In the genomic region with DNA sequence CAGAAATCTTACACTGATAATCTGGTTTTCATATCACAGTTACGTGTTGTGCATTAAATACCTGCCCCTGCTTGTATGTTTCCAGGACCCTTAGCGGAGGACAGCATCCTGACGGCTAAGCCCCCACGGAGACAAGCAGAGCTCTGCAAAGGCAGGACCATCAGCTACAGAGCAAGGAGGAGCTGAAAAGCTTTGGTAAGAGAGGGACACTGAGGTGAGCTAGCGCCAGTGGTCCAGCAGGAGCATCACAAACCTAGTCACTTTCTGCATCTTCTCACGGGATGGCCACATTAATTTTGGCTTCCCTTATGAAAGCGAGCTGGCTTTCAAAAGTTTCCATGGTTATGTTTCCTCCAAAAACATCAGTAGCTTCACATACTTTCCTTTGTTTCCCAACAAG, we compare ENCODE assay signal across 8 mouse cellular contexts. TPM values are rescaled to one million over a fixed set of nuclear protein-coding genes. Genes with fewer than 3 reads are reported as not detected.
DNase-seq lines count a peak whose midpoint lies in the region; ATAC-seq lines count a peak whose summit lies in the region.

No protein-coding gene starts in this region.

- peaks cover 7% of the 10 kb centered on the region; the same call in 1 of the 2 replicates for H3K4me1 ChIP-seq in kidney, embryonic 16.5 days (ENCODE audit: insufficient read depth, low read length)
- H3K4me1 ChIP-seq in embryonic facial prominence, embryonic 15.5 days = peaks cover 7% of the 10 kb centered on the region; the same call in 1 of the 2 replicates
- H3K4me1 ChIP-seq in limb, embryonic 11.5 days (ENCODE audit: control insufficient read depth, insufficient read depth, low read length) = no peaks in the 10 kb centered on the region
- 0 out of 2 replicates have a peak, but pooled peaks cover 3% of the 10 kb centered on the region for H3K4me1 ChIP-seq in neural tube, embryonic 14.5 days (ENCODE audit: control insufficient read depth, insufficient read depth, low read length)

- no peaks in the 10 kb centered on the region for H3K36me3 ChIP-seq in kidney, embryonic 16.5 days (ENCODE audit: insufficient read depth, low read length)
- H3K36me3 ChIP-seq in embryonic facial prominence, embryonic 15.5 days = no peaks in the 10 kb centered on the region
- H3K36me3 ChIP-seq in limb, embryonic 11.5 days (ENCODE audit: control insufficient read depth, insufficient read depth, low read length) = no peaks in the 10 kb centered on the region
- no peaks in the 10 kb centered on the region for H3K36me3 ChIP-seq in neural tube, embryonic 14.5 days (ENCODE audit: control insufficient read depth, insufficient read depth, low read length)

- peak overlapping the region; percentile 61 for H3K4me2 ChIP-seq in kidney, embryonic 16.5 days (replicated peaks; ENCODE audit: low read depth, low read length)
- H3K4me2 ChIP-seq in embryonic facial prominence, embryonic 15.5 days (replicated peaks) = peak overlapping the region; percentile 81
- H3K4me2 ChIP-seq in limb, embryonic 11.5 days (ENCODE audit: low read depth, severe bottlenecking) = peak overlapping the region; percentile 72
- H3K4me2 ChIP-seq in neural tube, embryonic 14.5 days (ENCODE audit: low read depth, low read length) = peak overlapping the region; percentile 54

- WGBS in kidney, embryonic 16.5 days = 3% methylated on average over 7 of the region's 7 CpGs
- 3% methylated on average over 7 of the region's 7 CpGs for WGBS in embryonic facial prominence, embryonic 15.5 days
- WGBS in limb, embryonic 11.5 days = 4% methylated on average over 7 of the region's 7 CpGs
- WGBS in neural tube, embryonic 14.5 days = 2% methylated on average over 7 of the region's 7 CpGs

- peak; percentile 58 for ATAC-seq in kidney, embryonic 16.5 days (ENCODE audit: low FRiP score, low TSS enrichment)
- no peak for ATAC-seq in embryonic facial prominence, embryonic 15.5 days (ENCODE audit: insufficient number of reproducible peaks, low FRiP score, low TSS enrichment, low read depth)
- 0 out of 2 replicates have a peak, but pooled peaks have one; percentile 33 for ATAC-seq in limb, embryonic 11.5 days (ENCODE audit: insufficient number of reproducible peaks, low FRiP score, low TSS enrichment, low read depth)
- ATAC-seq in neural tube, embryonic 14.5 days (ENCODE audit: low read depth) = peak; percentile 70

- no peaks in the 10 kb centered on the region for H3K27me3 ChIP-seq in kidney, embryonic 16.5 days (ENCODE audit: insufficient read depth, low read length)
- no peaks in the 10 kb centered on the region for H3K27me3 ChIP-seq in embryonic facial prominence, embryonic 15.5 days
- no peaks in the 10 kb centered on the region for H3K27me3 ChIP-seq in limb, embryonic 11.5 days (ENCODE audit: control insufficient read depth, insufficient read depth, low read length)
- H3K27me3 ChIP-seq in neural tube, embryonic 14.5 days (ENCODE audit: control insufficient read depth, insufficient read depth, low read length) = no peaks in the 10 kb centered on the region

- no peak for DNase-seq in kidney, postnatal 25 days
- peak; percentile 39 for DNase-seq in limb, embryonic 11.5 days (ENCODE audit: low spot score)
- no peak for DNase-seq in adipocyte (ENCODE audit: low spot score)
- no peak for DNase-seq in right cerebral cortex, adult 2 months (ENCODE audit: low spot score in 2 of 2)
- no peak for DNase-seq in frontal cortex, postnatal 10 days (ENCODE audit: low spot score in 2 of 2)

- no peaks in the 10 kb centered on the region; the same call in 1 of the 2 replicates for H3K9me3 ChIP-seq in kidney, embryonic 16.5 days (ENCODE audit: low read length)
- H3K9me3 ChIP-seq in embryonic facial prominence, embryonic 15.5 days (replicated peaks) = peaks cover 4% of the 10 kb centered on the region; the same call in 1 of the 2 replicates
- no peaks in the 10 kb centered on the region for H3K9me3 ChIP-seq in limb, embryonic 11.5 days (ENCODE audit: control insufficient read depth, low read length)
- H3K9me3 ChIP-seq in neural tube, embryonic 14.5 days (ENCODE audit: control insufficient read depth, low read length) = no peaks in the 10 kb centered on the region

- H3K9ac ChIP-seq in kidney, embryonic 16.5 days (replicated peaks; ENCODE audit: low read length) = peak overlapping the region; percentile 42; the same call in 1 of the 2 replicates
- H3K9ac ChIP-seq in embryonic facial prominence, embryonic 15.5 days = no peak overlapping the region
- 0 out of 2 replicates have a peak overlapping the region, but pooled peaks have one; percentile 43 for H3K9ac ChIP-seq in limb, embryonic 11.5 days (ENCODE audit: low read length)
- H3K9ac ChIP-seq in neural tube, embryonic 14.5 days (replicated peaks; ENCODE audit: low read depth, low read length) = peak overlapping the region; percentile 41

- H3K4me3 ChIP-seq in kidney, embryonic 16.5 days (ENCODE audit: low read length) = peak overlapping the region; percentile 37
- peak overlapping the region; percentile 44 for H3K4me3 ChIP-seq in embryonic facial prominence, embryonic 15.5 days (replicated peaks)
- peak overlapping the region; percentile 29 for H3K4me3 ChIP-seq in limb, embryonic 11.5 days (ENCODE audit: low read depth, low read length)
- H3K4me3 ChIP-seq in neural tube, embryonic 14.5 days (ENCODE audit: low read depth, low read length) = peak overlapping the region; percentile 37

- H3K27ac ChIP-seq in kidney, embryonic 16.5 days (ENCODE audit: low read length) = no peak overlapping the region
- no peak overlapping the region for H3K27ac ChIP-seq in embryonic facial prominence, embryonic 15.5 days (replicated peaks)
- no peak overlapping the region for H3K27ac ChIP-seq in limb, embryonic 11.5 days (replicated peaks; ENCODE audit: low read depth, low read length)
- H3K27ac ChIP-seq in neural tube, embryonic 14.5 days (ENCODE audit: low read depth, low read length) = no peak overlapping the region

RNA-seq across cellular contexts. Expression of a gene that starts 1.7 kb away (rescaled TPM):
- polyA plus RNA-seq in kidney, embryonic 16.5 days (2015; fragmentation: Nextera tagmentation; extraction: Ambion mirVana) = 1.8 TPM in 2 replicates
- 9.7 and 16.3 TPM in 2 replicates for polyA plus RNA-seq in embryonic facial prominence, embryonic 15.5 days (2015; fragmentation: Nextera tagmentation; extraction: Ambion mirVana)
- polyA plus RNA-seq in limb, embryonic 11.5 days (2014; fragmentation: Nextera tagmentation; extraction: Ambion mirVana) = 0.38 and 0.45 TPM in 2 replicates
- polyA plus RNA-seq in neural tube, embryonic 14.5 days (2014; fragmentation: Nextera tagmentation; extraction: Ambion mirVana) = 18.3 and 18.7 TPM in 2 replicates

RNA-seq across cellular contexts. Expression of a gene that starts 33.0 kb away (rescaled TPM):
- polyA plus RNA-seq in kidney, embryonic 16.5 days (2015; fragmentation: Nextera tagmentation; extraction: Ambion mirVana) = 1.4 and 1.6 TPM in 2 replicates
- polyA plus RNA-seq in embryonic facial prominence, embryonic 15.5 days (2015; fragmentation: Nextera tagmentation; extraction: Ambion mirVana) = 1.0 and 1.1 TPM in 2 replicates
- polyA plus RNA-seq in limb, embryonic 11.5 days (2014; fragmentation: Nextera tagmentation; extraction: Ambion mirVana) = not detected in 2 replicates
- 0.46 TPM in 1 of 2 replicates, not detected in the other for polyA plus RNA-seq in neural tube, embryonic 14.5 days (2014; fragmentation: Nextera tagmentation; extraction: Ambion mirVana)

RNA-seq across cellular contexts. Expression of a gene that starts 37.4 kb away (rescaled TPM):
- polyA plus RNA-seq in kidney, embryonic 16.5 days (2015; fragmentation: Nextera tagmentation; extraction: Ambion mirVana) = 30.8 and 31.7 TPM in 2 replicates
- polyA plus RNA-seq in embryonic facial prominence, embryonic 15.5 days (2015; fragmentation: Nextera tagmentation; extraction: Ambion mirVana) = 31.8 and 40.3 TPM in 2 replicates
- polyA plus RNA-seq in limb, embryonic 11.5 days (2014; fragmentation: Nextera tagmentation; extraction: Ambion mirVana) = 22.5 and 23.4 TPM in 2 replicates
- 17.6 and 20.2 TPM in 2 replicates for polyA plus RNA-seq in neural tube, embryonic 14.5 days (2014; fragmentation: Nextera tagmentation; extraction: Ambion mirVana)

RNA-seq across cellular contexts. Expression of a gene that starts 51.4 kb away (rescaled TPM):
- not detected in 2 replicates for polyA plus RNA-seq in kidney, embryonic 16.5 days (2015; fragmentation: Nextera tagmentation; extraction: Ambion mirVana)
- polyA plus RNA-seq in embryonic facial prominence, embryonic 15.5 days (2015; fragmentation: Nextera tagmentation; extraction: Ambion mirVana) = not detected in 2 replicates
- not detected in 2 replicates for polyA plus RNA-seq in limb, embryonic 11.5 days (2014; fragmentation: Nextera tagmentation; extraction: Ambion mirVana)
- polyA plus RNA-seq in neural tube, embryonic 14.5 days (2014; fragmentation: Nextera tagmentation; extraction: Ambion mirVana) = 0.12 TPM in 1 of 2 replicates, not detected in the other

RNA-seq across cellular contexts. Expression of a gene that starts 52.9 kb away (rescaled TPM):
- 0.67 and 0.77 TPM in 2 replicates for polyA plus RNA-seq in kidney, embryonic 16.5 days (2015; fragmentation: Nextera tagmentation; extraction: Ambion mirVana)
- 0.56 and 0.60 TPM in 2 replicates for polyA plus RNA-seq in embryonic facial prominence, embryonic 15.5 days (2015; fragmentation: Nextera tagmentation; extraction: Ambion mirVana)
- polyA plus RNA-seq in limb, embryonic 11.5 days (2014; fragmentation: Nextera tagmentation; extraction: Ambion mirVana) = 0.29 and 0.33 TPM in 2 replicates
- 17.1 and 18.4 TPM in 2 replicates for polyA plus RNA-seq in neural tube, embryonic 14.5 days (2014; fragmentation: Nextera tagmentation; extraction: Ambion mirVana)
